Mouse (Mus musculus) frontal cortex, postnatal 10 days (tissue): ENCODE measurements around the gene Ralgapa2.

ENCODE experiments used
- DNase-seq, 2 experiments: peaks; one replicate each; pipeline ENCODE4 v3.0.0; 2022; ENCODE audit warnings: low spot score in 2 of 2, mixed read lengths in 1 of 2

The Ralgapa2 gene

DNA sequence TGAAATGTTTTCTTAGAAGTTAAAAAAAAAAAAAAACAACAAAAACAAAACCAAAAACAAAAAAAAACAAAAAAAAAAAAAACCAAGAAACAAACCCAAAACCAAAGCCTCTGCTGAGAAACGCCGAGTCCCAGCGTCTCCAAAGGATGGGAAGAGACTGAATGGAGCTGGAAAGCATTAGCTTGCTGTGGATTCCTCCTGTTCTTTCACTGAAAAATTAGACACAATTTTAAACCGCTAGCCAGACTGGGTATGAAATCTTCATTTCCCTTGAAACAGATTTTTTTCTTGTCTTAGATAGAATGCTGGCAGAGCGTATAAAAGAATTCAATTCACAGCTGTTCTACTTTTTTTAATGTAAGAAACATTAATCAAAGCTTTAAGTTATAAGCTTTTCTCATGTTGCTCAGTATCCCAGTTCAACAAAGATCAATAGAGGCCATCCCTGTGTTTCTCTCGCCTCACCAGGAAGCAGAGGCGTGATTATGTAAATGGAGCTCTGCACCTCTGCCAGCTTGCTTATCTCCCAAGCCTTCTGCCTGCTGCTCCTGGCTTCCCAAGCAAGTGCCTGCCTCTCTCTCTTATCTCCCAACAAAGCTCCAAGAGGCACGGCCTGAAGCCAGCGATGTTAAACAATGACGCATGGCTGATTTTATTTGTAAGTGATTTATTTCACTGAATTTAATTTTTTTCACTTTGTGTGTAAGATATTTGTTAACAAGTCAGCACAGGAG is 253.2 kb downstream of the Ralgapa2 start:
- DNase-seq, result no peak

DNA sequence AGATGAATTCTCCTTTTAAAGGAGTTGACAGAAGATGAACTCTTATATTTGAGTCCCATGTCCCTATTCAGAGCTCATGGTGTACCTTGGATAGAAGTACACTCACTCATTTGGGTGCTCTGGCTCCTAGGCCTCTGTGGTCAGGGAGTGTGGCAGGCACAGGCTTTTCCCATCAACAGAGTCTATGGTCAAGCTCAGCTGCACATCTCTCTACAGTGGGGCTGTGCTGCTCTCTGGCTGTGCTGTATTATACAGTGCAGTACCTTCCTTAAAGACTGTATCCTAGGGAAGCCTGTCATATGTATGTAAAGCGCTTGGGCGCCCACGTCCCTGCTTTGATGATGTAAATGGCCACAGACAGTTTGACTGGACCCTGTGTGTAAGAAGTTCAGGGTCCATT is 254.5 kb downstream of the Ralgapa2 start:
- DNase-seq, result no peak

DNA sequence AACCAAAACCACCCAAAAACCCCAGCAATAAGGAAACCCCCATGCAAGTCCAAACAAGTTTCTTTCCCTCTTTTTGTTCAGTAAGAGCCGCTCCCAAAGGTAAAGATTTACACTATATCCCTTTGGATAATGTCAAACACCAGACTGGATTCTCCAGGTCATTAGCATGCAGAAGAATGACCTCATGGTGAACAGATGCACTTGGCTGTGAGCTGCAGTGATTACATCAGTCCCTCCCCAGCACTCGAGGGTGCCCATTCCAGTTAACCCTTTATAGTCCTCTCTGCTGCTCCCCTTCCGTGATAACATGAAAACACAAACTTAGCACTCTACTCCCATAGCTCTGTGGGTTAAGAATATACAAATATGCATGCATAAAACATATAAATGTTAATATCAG is 255.1 kb downstream of the Ralgapa2 start:
- DNase-seq, result no peak

DNA sequence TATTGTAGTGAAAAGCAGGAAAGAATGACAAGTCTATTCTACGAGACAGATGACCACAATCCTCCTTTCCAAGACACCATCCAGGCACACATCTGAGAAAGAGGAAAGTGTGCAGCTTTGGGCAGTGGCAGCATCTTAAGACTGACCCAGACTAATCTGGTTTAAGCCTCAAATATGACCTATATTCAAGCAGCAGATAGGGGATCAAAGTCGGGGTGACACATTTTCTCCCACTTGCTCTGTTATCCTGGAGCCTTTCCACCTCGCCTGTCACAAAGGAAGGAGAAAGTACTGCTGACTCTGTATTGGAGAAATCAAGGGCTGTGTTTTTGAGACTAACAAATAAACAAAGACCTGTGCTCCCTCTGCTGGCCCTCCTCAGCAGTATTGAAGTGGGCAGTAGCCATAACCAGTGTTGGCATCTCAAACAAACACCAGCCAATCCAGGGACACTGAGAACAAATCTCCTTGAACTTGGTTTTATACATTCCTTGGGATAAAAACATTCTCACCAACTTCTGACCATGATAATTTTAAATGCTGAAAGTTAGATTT is 255.7 kb downstream of the Ralgapa2 start:
- DNase-seq, result no peak

DNA sequence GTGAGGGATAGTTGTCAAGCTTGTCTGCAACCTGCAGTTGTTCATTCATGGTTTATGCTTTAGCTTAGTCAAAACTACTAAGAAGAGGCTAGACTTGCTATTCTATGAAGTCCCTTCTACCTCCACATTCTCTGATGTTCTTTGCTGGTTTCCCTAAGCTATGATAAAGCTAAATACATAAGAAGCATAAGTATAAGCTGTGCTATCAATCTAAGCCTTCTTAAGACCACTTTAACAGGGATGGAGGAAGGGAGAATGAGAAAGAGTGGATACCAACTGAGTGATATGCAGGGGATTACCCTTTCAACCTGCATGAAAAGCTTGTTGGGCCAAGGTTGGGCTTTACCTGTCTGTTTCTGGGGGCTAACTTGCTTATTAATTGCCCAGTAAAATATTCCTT is 256.5 kb downstream of the Ralgapa2 start:
- DNase-seq, result no peak

DNA sequence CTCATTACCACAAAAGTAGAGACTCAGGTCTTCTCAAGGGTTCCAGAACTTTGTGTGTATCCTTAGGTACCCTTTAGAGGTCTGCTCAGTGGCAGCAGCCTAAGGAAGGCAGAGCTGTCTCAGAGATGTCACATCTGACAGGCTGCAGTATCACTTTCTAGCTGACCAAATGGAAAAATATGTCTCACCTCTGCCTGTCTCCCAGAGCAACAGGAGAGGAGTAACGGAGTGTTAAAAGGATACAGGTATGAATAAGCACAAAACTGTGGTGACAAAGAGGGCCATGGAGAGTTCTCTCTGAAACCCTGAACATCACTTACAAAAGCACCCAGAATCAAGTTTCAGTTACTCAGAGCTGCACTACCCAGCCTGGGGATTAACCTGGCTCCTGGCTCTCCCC is 257.8 kb downstream of the Ralgapa2 start:
- no peak for DNase-seq

DNA sequence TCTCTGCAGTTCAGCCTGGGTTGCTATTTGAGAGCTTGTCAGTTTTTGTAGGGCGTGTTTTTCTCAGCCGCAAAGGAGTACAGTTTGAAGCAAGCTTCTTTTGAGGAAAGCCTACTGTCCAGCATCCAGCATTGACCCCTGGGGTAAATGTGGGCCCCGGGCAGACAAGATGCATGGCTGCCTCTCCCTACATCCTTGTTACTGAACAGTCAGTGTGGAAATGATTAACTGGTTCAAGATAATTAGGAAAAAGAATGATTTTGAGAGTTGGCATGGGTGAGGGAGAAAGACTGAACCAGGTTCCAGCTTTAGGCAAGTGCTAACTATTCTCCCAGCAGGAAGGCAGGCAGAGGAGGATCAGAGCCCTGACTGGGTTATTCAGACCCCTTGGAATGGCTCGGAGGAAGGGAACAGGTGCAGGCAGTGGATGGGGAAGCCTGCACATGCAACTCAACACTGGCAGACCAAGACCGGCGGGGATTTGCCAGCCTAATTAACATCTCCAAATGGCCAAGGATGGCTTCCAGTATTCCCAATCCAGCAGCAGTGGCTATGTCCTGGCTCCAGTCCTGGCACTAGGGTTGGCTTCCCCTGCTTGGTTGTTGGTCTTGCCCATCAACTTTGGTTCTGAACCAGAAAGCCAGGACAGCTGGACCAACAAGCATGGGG is 261.8 kb downstream of the Ralgapa2 start:
- no peak for DNase-seq

DNA sequence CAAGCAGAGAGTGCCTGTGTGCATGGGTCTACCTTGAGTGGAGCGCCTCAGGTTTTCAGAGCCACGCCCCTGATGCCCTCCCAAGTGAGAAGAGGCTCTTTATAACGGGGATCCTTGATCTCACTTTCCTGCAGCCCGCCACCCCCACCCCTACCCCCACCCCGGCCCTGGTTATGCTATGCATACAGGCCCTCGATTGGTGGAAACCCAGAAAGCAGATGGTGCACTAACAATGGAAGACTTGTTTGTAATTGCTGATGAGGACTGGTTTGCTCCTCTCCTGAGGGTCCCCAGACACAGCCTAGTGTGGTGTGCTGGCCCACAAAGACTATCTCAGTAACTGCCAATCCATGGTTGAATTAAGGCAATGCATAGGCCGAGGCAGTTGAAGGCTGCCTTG is 263.1 kb downstream of the Ralgapa2 start:
- DNase-seq, result no peak

DNA sequence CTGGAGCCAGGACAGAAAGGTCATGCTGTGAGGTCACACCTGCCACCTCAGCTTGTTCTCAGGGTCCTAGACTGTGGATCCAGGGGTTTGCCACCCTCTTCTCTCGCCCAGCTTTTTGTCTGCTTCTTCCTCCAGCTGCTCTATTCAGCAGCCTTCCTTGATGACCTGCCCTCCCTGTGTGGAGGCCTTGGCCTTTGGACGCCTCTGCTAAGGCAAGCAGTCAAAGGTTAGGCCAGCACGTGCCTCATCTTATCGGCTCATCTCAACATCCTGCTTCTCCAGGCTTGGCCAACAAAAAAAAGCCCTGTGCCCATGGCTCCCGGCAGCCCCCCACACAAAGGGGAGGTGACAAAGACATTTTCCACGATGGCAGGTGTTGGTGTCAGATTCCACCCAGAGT is 264.6 kb downstream of the Ralgapa2 start:
- DNase-seq, result no peak

DNA sequence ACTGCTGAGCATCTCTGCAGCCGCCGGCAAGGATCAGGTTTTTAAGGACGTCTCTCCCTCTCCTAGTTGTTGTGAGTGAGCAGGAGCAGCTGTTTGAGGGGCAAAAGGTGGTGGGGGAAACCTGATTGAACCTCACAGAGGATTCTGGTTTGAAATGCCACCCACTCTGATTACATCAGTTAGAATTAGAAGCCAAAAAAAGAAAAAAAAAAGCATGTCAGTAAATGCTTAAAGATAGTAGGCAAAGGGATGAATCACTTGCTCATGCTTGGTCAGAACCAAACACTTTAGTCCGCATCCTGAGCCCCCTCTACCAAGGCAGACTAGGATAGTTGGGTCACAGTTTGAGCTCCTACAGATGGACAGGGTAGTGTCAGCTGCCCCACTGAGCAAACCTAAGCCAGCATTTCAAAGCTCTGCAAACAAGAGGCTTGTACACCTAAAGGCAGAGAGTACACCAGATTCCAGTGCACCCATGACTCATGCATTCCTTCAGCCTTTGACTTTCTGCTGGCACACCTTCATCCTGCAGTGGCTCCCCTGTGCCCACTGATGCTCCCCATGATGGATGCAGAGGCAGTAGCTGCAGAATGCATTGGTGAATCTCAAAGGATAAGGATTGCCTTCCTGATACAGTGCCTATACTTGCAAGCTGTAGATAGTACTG is 265.6 kb downstream of the Ralgapa2 start:
- DNase-seq, result no peak

DNA sequence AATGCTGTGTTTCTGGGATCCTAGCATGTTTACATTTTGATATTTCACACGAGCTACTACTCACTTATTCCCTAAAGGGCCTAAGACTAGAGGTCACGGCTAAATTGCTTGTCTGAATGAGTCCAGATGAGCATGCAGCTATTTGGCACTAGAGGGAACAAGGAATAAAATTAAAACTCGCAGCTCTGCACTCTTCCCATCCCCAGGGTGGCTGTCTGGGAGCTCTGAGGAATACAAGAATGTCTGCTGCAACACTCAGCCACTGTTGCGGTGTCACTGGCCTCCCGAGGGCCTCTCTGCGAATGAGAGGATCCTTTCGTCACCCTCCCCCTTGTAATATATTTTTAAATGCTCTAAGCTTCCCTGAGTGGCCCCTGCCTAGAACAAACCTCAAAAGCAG is 266.7 kb downstream of the Ralgapa2 start:
- no peak for DNase-seq

DNA sequence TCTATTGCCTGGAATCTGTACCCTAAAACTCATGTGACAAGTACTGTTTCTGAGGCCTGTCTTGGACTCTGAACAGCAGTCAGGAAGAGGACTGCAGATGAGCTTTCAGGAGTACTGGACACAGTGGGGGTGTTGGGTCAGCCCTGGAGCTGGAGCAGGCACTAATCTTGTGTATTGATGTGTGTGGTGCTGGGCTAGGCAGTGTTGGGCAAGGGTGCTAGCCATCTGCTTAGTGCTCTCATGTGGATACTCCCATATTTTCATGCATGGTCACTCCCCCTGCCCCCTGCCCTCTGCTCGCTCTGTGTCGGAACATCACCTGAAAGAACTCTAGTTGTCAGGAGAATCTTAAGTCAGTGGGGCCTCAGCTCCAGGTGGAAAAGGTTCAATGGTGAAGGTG is 268.1 kb downstream of the Ralgapa2 start:
- no peak for DNase-seq

DNA sequence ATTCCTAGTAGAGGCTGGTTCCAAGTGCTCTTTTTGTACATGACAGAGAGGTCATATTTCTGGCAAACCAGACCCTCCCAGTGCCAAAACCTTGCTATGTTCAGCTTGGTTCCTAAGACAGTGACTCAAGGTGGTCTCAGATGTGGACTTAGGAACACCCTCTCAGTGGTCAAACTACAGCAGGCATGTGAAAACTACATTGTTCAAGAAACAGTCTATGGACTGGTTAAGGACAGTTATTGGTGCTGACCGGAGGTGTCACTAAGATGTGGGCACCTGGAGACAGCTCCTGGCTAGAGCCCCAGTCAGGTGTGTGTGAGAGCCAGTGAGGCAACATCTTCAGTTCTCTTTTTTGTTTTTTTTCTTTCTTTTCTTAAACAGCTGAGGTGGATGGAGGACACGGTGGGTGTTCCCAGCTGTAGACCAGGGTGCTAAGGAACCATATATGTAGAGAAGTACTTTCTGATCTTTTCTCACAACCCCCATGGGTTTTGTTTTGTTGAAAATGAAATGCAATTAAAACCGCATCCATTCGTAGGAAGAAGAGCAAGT is 272.9 kb downstream of the Ralgapa2 start:
- DNase-seq, result no peak

DNA sequence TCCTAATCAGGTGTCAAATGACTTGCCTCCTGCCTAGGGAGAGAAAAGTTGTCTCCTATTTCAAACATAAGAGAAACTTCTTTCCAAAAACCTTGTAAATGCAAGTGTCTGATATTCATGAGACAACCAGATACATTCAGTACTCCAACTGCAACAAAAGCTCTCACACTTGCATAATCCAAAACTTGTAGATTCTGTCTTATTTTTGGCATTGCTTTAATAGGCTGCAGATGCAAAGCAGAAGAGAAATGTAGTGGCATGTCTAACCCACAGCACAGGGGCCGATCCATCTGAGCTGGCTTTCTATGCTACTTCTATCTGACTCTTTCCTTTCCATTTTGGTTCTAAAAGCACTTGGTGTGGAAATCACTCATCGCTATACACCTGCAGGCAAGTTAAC is 280.7 kb downstream of the Ralgapa2 start:
- no peak for DNase-seq

DNA sequence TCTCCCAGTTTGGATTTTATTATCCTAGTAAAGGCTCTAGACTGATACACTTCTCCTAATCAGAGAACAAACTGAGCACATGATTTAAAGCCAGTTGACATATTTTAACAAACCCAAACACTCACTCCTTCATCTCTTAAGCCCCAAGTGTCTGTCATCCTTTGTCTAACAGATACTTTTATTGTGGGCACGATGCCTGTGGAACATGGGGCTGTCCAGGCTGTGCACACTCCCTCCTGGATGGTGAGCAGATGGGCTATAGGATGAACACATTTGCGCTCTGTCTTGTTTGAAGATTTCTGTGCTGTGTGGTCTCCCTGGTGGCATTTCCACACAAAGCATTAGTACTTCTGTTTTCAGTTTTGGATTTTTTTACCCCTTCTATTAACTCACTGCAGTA is 283.7 kb downstream of the Ralgapa2 start:
- no peak for DNase-seq

DNA sequence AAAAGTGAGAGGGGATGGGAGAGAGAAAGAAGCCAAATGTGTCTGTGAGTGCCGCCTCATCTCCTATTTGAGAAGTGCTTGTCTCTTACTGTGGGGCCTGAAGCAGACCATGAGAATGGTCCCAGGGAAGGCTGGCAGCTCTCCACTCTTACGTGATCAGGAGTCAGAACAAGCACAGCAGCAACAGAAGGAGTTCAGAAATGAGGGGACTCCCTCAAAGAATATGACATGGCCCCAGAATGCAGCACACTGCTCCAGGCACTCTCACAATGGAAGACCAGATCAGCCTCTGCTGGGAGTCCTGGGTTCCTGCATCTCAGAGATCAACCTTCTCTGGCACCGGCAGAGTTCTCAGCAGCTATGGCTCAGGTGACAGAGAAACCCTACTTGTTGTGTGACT is 284.5 kb downstream of the Ralgapa2 start:
- no peak for DNase-seq

DNA sequence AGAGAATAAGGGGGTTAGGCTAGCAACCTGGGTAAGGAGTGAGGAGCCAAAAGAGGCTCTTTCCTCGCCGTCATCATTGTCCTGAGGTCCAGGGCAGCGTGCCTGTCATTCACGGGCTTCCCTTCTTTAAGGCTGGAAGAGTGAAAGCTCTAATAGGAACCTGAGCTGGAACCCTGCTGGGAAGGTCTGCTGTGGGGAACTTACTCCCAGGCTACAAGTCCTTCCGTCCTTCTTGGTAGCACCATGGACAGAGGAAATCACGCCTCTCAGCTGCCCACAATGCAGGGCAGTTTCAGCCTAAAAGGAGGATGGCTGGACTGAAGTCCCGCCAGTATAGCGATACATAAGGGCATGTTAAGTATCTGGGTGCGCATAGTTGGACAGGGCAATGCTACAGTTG is 285.7 kb downstream of the Ralgapa2 start:
- no peak for DNase-seq

DNA sequence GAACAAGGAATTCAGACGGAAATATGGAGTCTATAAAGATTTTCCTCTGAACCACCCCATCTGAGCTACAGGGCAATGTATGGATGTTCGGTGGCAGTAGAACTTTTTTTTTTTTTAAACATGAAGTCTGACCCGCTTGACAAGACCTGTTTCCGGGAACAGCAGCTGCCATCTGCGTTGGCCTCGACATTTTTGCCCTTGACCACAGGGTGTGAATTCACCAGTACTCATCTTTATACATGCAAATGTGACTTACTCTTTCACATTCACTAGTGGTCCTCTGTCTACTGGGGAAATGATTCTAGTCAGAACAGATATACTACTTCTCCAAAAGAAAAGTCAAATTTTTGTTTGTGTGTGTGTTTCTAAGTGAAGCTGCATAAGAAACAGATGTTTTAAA is 286.3 kb downstream of the Ralgapa2 start:
- no peak for DNase-seq

DNA sequence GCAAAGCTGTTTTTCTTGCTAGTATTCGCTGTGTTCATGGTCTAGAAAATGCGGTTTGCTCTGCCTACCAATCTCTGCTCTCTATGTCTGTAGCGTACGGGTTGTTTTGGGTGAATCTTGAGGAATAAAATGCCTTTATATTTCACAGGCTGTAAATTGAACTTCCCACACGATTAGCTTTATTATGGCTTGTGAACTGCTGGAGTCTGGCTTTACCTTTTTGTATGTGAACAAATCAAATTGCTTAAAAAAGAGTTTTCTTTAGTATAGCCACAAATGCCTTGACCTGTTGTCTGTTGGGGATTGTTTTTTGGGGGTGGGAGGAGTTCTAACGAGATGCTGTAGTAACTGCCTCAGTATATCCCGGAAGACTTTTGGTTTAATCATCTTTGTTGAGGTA is 288.0 kb downstream of the Ralgapa2 start:
- DNase-seq, result no peak

DNA sequence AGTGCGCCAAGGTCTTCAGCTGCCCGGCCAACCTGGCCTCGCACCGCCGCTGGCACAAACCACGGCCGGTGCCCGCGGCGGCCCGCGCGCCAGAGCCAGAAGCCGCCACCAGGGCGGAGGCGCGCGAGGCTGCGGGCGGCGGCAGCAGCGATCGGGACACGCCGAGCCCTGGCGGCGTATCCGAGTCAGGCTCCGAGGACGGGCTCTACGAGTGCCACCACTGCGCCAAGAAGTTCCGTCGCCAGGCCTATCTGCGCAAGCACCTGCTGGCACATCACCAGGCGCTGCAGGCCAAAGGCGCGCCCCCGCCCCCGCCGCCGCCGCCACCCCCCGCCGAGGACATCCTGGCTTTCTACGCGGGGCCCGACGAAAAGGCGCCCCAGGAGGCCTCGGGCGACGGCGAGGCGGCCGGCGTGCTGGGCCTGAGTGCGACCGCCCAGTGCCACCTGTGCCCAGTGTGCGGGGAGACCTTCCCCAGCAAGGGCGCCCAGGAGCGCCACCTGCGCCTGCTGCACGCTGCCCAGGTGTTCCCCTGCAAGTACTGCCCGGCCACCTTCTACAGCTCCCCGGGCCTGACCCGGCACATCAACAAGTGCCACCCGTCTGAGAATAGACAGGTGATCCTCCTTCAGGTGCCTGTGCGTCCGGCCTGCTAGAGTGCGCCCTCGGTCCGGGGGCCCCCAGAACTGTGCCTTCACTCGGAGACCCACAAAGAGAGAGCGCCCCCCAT is 288.8 kb downstream of the Ralgapa2 start:
- peak in 1 of 2 experiments; percentile 24 for DNase-seq

DNA sequence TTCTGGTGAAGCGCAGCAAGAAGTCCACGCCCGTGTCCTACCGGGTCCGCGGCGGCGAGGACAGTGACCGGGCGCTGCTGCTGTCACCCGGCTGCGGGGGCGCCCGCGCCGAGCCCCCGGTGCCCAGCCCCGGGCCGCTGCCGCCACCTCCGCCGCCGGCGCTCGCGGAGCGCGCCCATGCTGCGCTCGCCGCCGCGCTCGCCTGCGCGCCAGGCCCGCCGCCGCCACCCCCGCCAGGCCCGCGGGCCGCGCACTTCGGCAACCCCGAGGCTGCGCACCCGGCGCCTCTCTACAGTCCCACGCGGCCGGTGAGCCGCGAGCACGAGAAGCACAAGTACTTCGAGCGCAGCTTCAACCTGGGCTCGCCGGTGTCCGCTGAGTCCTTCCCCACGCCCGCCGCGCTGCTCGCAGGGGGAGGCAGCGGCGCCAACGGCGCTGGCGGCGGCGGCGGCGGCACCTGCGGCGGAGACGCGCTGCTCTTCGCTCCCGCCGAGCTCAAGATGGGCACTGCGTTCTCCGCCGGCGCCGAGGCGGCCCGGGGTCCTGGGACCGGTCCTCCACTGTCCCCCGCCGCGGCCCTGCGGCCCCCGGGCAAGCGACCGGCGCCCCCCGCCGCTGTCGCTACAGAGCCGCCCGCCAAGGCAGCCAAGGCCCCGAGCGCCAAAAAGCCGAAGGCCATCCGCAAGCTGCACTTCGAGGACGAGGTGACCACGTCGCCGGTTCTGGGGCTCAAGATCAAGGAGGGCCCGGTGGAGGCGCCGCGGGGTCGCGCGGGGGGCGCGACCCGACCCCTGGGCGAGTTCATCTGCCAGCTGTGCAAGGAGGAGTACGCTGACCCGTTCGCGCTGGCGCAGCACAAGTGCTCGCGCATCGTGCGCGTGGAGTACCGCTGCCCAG is 289.6 kb downstream of the Ralgapa2 start:
- peak in 1 of 2 experiments; percentile 32 for DNase-seq
